Mouse (Mus musculus): Measurements from ENCODE around the gene Srgn. TPM values are rescaled to one million over a fixed set of nuclear protein-coding genes. Genes with fewer than 3 reads are reported as not detected.

Srgn gene
- polyA plus RNA-seq, 1 experiment = 34.2 TPM

DNA sequence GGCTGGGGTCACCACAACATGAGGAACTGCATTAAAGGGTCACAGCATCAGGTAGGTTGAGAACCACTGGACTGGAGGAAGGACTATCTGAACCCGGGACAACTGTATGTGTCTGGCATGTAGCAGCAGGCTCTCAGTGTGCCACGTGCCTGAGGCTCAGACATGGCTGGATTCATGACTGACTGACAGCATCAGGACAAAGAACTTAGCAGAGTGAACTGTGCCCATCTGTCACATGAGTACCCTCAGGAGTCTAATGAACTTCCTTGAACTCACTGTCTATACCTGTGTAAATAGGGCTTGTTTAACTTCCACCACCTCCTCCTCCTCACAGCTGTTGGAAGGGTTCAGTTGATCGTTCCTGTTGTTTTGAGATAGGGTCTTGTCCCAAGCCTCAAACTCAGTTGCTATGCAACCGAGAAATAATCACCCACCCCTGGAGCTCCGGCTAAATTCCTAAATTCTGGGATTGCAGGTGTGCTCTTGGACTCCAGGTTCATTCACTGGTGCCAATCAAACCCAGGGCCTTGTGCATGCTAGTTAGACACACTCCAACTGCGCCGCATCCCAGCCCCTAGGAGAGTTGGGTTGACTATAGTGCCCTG lies 4.8 kb downstream of the Srgn start:
- H3K4me1 ChIP-seq (ENCODE audit: control insufficient read depth, insufficient read depth, low read length) = no peaks in the 10 kb centered on the region
- no peaks in the 10 kb centered on the region for H3K36me3 ChIP-seq (ENCODE audit: control insufficient read depth, insufficient read depth, low read length)
- 67% methylated on average over 7 of the region's 7 CpGs for WGBS
- no peak overlapping the region for H3K4me3 ChIP-seq (ENCODE audit: insufficient read depth, low read depth, low read length)
- no peak overlapping the region for H3K27ac ChIP-seq (ENCODE audit: insufficient read depth, low read depth, low read length)
- DNase-seq = no peak
- no peaks in the 10 kb centered on the region for H3K27me3 ChIP-seq (replicated peaks; ENCODE audit: control insufficient read depth, insufficient read depth, low read length)
- no peak for TF ChIP-seq POLR2A (IDR thresholded peaks at IDR 0.05; ENCODE audit: low read depth, low read length)
- TF ChIP-seq CTCF (conservative IDR thresholded peaks at IDR 0.05; ENCODE audit: insufficient read depth, insufficient read length, low read depth, low read length) = no peak

DNA sequence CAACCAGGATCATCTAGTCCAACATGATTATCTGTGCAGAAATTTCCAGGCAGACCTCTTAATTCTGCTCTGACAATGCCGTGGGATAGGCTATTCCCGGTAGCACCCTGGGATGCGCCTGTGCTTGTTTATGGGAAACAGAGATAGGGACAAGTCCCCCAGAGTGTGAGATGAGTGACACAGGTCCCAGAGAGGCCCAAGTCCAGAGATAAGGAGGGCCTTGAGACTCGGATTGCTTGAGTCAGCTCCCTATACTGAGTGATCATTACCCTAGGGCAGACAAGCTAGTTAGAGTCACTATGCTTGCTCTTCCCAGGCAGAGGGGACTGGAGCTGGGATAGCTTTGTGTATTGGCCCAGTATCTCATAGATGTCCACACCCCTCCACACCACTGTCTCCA lies 5.5 kb downstream of the Srgn start:
- no peak overlapping the region for H3K27ac ChIP-seq (ENCODE audit: insufficient read depth, low read depth, low read length)
- no peaks in the 10 kb centered on the region for H3K4me1 ChIP-seq (ENCODE audit: control insufficient read depth, insufficient read depth, low read length)
- H3K36me3 ChIP-seq (ENCODE audit: control insufficient read depth, insufficient read depth, low read length) = no peaks in the 10 kb centered on the region
- no peaks in the 10 kb centered on the region for H3K27me3 ChIP-seq (replicated peaks; ENCODE audit: control insufficient read depth, insufficient read depth, low read length)
- H3K4me3 ChIP-seq (ENCODE audit: insufficient read depth, low read depth, low read length) = no peak overlapping the region
- TF ChIP-seq POLR2A (IDR thresholded peaks at IDR 0.05; ENCODE audit: low read depth, low read length) = no peak
- no peak for TF ChIP-seq CTCF (conservative IDR thresholded peaks at IDR 0.05; ENCODE audit: insufficient read depth, insufficient read length, low read depth, low read length)
- DNase-seq = no peak
- WGBS = 76% methylated on average over 4 of the region's 4 CpGs

DNA sequence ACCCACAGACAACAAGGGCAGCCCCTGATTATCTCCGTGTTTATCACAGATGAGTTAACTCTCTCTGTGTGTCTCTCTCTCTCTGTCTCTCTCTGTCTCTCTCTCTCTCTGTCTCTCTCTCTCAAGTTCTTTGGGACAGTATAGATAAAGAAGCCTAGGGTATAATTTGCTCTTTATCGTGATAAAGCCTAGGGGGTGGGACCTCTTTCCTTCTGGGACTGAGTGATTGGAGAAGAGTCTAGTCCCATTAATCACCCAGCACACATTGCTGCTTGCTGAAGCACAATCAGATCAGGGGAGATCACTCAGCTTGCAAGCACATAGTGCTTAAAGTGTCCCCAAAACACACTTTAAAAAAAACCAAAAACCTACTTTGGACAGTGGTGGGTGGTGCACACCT lies 6.3 kb downstream of the Srgn start:
- no peaks in the 10 kb centered on the region for H3K27me3 ChIP-seq (replicated peaks; ENCODE audit: control insufficient read depth, insufficient read depth, low read length)
- H3K27ac ChIP-seq (ENCODE audit: insufficient read depth, low read depth, low read length) = no peak overlapping the region
- TF ChIP-seq POLR2A (IDR thresholded peaks at IDR 0.05; ENCODE audit: low read depth, low read length) = no peak
- no peak for TF ChIP-seq CTCF (conservative IDR thresholded peaks at IDR 0.05; ENCODE audit: insufficient read depth, insufficient read length, low read depth, low read length)
- no peak for DNase-seq
- no peaks in the 10 kb centered on the region for H3K36me3 ChIP-seq (ENCODE audit: control insufficient read depth, insufficient read depth, low read length)
- 83% methylated on average over 2 of the region's 2 CpGs for WGBS
- H3K4me1 ChIP-seq (ENCODE audit: control insufficient read depth, insufficient read depth, low read length) = no peaks in the 10 kb centered on the region
- no peak overlapping the region for H3K4me3 ChIP-seq (ENCODE audit: insufficient read depth, low read depth, low read length)

DNA sequence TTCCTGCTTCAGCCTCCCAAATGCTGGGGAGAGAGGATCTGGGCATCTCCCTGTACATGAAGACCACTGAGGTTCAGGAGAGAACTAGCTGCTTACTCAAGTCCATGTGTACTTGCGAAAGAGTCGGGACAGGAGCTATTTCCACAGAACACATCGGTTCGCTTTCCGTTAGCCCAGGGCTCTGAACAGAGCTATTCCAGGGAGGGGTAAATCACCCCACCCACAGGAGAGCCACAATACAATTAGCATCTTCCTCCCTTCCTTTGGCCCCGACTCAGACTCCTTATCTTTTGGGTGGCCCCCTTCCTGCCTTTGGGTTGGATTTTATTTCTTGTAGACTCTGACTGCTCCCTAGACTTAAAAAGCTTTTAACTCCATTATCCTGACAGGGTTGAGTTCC lies 9.7 kb downstream of the Srgn start:
- H3K36me3 ChIP-seq (ENCODE audit: control insufficient read depth, insufficient read depth, low read length) = no peaks in the 10 kb centered on the region
- no peak overlapping the region for H3K4me3 ChIP-seq (ENCODE audit: insufficient read depth, low read depth, low read length)
- no peaks in the 10 kb centered on the region for H3K4me1 ChIP-seq (ENCODE audit: control insufficient read depth, insufficient read depth, low read length)
- 81% methylated on average over 6 of the region's 6 CpGs for WGBS
- no peak for DNase-seq
- no peak overlapping the region for H3K27ac ChIP-seq (ENCODE audit: insufficient read depth, low read depth, low read length)
- TF ChIP-seq CTCF (conservative IDR thresholded peaks at IDR 0.05; ENCODE audit: insufficient read depth, insufficient read length, low read depth, low read length) (no peak), POLR2A (IDR thresholded peaks at IDR 0.05; ENCODE audit: low read depth, low read length) (no peak)
- no peaks in the 10 kb centered on the region for H3K27me3 ChIP-seq (replicated peaks; ENCODE audit: control insufficient read depth, insufficient read depth, low read length)

DNA sequence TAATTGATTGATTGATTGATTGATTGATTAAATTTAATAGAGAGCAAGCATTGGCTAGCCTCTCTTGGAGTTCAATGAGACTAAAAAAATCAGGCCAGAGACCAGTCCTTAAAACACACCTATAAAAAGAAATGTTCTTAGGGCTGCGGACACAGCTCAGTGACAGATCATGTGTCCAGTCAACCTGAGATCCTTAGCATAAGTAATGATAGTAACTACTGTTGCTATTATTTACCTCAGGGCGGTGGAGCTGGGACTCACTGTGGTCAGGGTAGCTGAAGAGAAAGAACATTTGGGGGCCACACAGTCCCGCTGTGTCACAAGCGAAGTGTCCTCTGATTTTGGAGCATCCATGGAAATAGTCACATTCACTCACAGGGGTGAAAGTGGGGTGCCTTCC lies 14.4 kb downstream of the Srgn start:
- WGBS = 95% methylated on average over 4 of the region's 4 CpGs
- no peak overlapping the region for H3K27ac ChIP-seq (ENCODE audit: insufficient read depth, low read depth, low read length)

DNA sequence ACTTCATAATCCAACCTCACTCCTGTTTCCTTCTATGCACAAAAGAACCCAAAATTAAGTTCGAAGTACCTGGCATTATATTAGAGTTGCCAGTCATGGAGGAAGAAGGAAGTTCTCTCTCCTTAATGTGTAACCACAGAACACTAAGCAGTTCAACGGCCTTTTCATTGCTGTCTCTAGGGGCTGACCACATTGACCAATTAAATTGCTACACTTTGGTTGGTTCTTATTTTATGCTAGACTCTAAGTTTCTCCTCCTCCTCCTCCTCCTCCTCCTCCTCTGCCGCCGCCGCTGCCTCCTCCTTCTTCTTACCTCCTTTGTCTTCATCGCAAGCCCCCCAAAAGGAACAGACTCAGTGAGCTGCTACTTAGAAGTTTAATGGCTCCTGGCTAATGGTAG lies 15.7 kb downstream of the Srgn start:
- WGBS = 75% methylated on average over 6 of the region's 6 CpGs
- H3K4me1 ChIP-seq (ENCODE audit: control insufficient read depth, insufficient read depth, low read length) = no peaks in the 10 kb centered on the region
- H3K27ac ChIP-seq (ENCODE audit: insufficient read depth, low read depth, low read length) = no peak overlapping the region
- H3K36me3 ChIP-seq (ENCODE audit: control insufficient read depth, insufficient read depth, low read length) = no peaks in the 10 kb centered on the region
- no peak for TF ChIP-seq POLR2A (IDR thresholded peaks at IDR 0.05; ENCODE audit: low read depth, low read length)
- no peak for DNase-seq
- no peak overlapping the region for H3K4me3 ChIP-seq (ENCODE audit: insufficient read depth, low read depth, low read length)
- no peaks in the 10 kb centered on the region for H3K27me3 ChIP-seq (replicated peaks; ENCODE audit: control insufficient read depth, insufficient read depth, low read length)

More for the DNA sequence above, 14.4 kb downstream of the Srgn start:
- TF ChIP-seq POLR2A (IDR thresholded peaks at IDR 0.05; ENCODE audit: low read depth, low read length) = no peak
- TF ChIP-seq CTCF (conservative IDR thresholded peaks at IDR 0.05; ENCODE audit: insufficient read depth, insufficient read length, low read depth, low read length) = no peak
- no peaks in the 10 kb centered on the region for H3K4me1 ChIP-seq (ENCODE audit: control insufficient read depth, insufficient read depth, low read length)
- H3K27me3 ChIP-seq (replicated peaks; ENCODE audit: control insufficient read depth, insufficient read depth, low read length) = no peaks in the 10 kb centered on the region
- H3K36me3 ChIP-seq (ENCODE audit: control insufficient read depth, insufficient read depth, low read length) = no peaks in the 10 kb centered on the region
- DNase-seq = no peak
- H3K4me3 ChIP-seq (ENCODE audit: insufficient read depth, low read depth, low read length) = no peak overlapping the region

DNA sequence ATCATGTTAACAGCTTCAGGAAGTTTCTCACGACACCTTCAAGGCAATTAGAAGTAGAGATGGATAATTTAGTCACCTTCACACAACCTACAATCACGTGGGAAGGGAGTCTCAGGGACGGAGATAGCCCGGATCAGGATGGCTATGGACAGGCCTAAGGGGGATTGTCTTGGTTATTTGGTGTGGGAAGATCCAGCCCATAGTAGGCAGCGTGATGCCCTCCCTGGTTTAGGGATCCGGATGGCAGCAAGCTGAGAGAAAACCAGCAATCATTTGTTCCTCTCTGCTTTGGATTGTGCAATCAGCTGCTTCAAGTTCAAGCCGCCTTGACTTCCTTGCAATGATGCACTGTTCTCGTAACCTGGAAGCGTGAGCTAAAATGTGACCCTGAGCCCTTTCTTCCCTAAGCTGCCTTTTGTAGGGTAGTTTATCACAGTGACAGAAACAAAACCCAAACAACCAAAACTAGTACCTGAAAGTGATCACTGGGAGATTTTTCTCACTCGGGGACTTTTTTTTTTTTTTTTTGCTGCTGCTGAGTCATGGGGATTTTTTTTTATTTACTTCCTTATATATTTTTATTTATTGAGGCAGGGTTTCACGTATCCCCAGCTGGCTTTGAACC lies 18.1 kb downstream of the Srgn start:
- H3K4me3 ChIP-seq (ENCODE audit: insufficient read depth, low read depth, low read length) = no peak overlapping the region
- DNase-seq = peak; percentile 17
- 65% methylated on average over 11 of the region's 11 CpGs for WGBS

More for the DNA sequence above, 18.1 kb downstream of the Srgn start:
- Histone ChIP-seq H3K27me3 (replicated peaks; ENCODE audit: control insufficient read depth, insufficient read depth, low read length) (no peaks in the 10 kb centered on the region), H3K36me3 (ENCODE audit: control insufficient read depth, insufficient read depth, low read length) (no peaks in the 10 kb centered on the region), H3K4me1 (ENCODE audit: control insufficient read depth, insufficient read depth, low read length) (no peaks in the 10 kb centered on the region), H3K27ac (ENCODE audit: insufficient read depth, low read depth, low read length) (peak overlapping the region; percentile 80)
- TF ChIP-seq CTCF (conservative IDR thresholded peaks at IDR 0.05; ENCODE audit: insufficient read depth, insufficient read length, low read depth, low read length) = no peak
- TF ChIP-seq POLR2A (IDR thresholded peaks at IDR 0.05; ENCODE audit: low read depth, low read length) = no peak
